Mouse (Mus musculus): ENCODE results near the gene Snx18. TPM values are rescaled to one million over a fixed set of nuclear protein-coding genes. Genes with fewer than 3 reads are reported as not detected.

Snx18 gene
- total RNA-seq, 2 experiments from 2014 or later, result 22.6 to 23.6 TPM

DNA sequence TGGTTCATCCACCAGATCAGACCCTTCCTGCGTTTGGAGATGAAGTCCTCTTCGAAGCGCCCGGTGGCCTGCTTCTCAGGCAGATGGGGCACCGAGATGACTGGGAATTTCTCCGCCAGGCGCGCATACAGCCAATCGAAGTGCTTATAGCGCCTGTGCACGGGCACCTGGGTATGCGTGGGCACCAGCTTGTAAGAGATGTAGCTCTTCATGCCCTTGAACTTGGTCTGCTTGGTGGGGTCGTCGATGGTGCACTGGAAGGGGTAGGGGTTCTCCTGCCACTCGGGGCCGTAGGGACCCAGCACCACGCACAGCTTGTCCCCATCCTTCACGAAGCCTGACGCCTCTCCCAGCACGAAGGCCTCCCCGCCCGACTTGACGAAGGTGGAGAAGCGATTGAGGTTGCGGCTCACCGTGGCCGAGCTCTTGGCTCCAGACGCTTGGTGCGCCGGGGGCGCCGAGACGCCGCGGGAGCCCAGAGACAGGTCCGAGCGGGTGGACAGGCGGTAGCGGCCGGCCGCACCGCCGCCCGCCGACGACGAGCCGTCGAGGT, 950 bp downstream of the Snx18 start:
- DNase-seq (ENCODE audit: low spot score), result no peak
- intact Hi-C loops (cut with DNase I), result loop anchor here (5.0 kb wide), 5 partner anchors 45 to 350 kb away; no protein-coding TSS in a partner anchor

DNA sequence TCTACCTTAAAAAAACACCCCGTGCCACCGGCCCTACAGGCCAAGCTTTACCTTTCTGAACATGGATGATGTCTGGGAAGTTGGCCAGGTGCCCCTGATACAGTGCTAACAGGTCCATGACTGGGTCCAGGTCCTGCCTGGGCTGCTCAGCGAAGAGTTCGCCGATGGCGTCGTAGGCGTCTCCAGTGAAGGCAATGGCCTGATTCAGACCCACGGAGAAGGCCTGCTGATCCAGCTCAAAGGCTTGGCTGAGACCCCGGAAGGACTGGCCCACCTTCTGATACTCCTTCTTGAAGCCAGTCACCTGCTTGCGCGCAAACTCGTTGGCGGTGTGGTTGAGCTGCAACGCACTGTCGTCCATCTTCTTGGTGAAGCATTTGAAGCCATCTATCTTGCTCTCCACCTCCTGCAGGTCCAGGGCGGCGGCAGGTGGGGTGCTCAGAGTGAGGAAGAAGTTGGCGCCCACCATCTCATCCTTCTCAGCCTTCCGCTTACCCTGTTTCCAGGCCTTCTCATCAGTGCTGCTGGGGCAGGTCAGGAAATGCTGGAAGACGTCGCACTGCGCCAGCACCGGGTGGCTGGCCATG, 1.5 kb downstream of the Snx18 start:
- no peak for DNase-seq (ENCODE audit: low spot score)
- intact Hi-C loops (cut with DNase I), result loop anchor here (5.0 kb wide), 5 partner anchors 45 to 350 kb away; no protein-coding TSS in a partner anchor

DNA sequence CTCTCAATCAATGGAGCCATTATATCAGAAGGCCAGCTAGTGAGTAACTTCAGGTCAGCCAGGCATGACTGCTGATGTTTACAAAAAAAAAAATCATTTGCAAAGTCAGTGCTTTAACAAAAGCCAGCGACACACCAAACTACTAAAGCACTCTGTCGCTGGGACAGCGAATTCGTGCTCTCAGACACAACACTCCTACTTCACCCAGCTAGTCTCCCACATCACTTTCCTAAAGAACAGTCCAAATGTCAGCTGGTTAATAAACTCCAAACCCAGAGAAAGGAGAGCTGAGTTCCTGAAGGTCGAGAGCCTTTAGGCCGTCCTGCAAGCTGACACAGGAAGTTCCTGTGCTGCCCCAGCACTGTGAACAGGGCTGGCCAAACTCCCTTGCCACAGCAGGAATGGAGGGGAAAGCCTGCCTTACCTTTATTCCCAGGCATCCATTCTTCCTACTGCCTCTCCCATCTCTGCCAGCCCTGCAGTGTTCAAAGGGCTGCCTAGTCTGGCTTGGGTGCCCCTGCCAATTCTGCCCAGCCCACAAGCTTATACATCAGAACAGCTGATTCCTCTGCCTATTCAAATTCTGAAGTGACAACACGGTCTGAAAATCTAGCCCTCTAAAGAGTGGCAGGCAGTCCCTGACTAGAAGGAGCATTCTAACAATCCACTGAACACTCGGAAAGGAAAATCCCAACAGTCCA, 2.2 kb downstream of the Snx18 start:
- intact Hi-C loops (cut with DNase I), result loop anchor here (5.0 kb wide), 5 partner anchors 44 to 349 kb away; no protein-coding TSS in a partner anchor
- DNase-seq (ENCODE audit: low spot score), result no peak

DNA sequence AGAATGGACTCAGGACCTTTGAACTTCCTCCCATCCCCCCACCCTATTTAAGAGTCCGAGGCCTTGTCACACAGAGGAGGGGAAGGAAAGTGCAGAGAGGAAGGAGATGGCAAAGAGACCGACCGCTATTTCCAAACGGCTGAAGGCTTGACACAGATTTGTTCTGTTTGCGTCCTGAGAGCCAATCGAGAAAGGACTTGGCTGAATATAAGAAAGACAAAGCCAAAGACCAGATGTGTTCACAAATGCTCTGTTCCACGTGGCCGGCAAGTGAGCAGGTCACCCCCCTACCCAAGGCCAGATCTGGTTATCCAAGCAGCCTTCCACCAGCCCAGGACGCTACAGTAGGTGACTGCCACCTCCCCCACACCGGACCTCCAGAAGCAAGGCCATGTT, 2.8 kb downstream of the Snx18 start:
- intact Hi-C loops (cut with DNase I), result loop anchor here (5.0 kb wide), 5 partner anchors 43 to 348 kb away; no protein-coding TSS in a partner anchor
- no peak for DNase-seq (ENCODE audit: low spot score)

DNA sequence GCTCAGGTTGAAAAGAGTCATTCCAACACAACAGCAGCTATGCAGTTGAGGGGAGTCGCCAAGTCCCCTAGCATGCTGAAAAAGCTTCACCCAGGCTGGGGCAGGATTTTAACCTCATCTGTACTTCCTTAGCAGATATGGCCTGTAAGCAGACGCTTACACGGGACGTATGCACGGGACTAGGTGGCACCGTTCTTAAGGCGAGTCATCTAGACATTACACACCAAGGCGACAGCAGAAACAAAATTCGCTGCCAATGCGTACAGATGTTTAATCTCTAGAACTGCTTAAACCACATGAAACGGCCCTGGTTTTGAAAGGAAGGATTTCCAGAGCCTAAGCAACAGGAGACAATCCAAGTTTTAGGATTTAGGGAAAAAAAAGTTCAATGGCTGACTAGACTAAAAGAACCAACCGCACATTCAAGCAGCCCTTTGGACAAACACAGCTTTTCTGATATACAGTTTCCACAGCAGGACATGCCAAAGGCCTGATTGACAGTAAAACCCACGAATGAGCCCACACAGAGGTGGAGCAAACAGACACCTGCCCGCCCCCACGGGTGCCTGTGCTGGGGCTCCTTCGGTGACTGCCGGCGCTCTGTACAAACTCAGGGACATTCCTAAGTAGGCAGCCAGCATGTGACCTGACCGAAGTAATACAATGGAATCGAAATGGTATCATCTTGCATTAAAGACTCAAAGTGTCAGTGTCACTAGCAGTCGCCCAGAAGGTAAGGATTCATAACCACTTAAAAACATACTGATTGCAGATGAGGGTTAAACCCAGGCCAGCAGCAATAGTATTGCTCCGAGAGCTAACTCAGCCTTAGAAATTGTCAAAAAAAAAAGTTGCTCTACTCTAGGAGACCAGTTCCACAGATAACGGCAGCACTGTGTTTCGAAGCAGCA, 3.5 kb downstream of the Snx18 start:
- intact Hi-C loops (cut with DNase I), result loop anchor here (5.0 kb wide), 5 partner anchors 43 to 348 kb away; no protein-coding TSS in a partner anchor
- DNase-seq (ENCODE audit: low spot score), result peak; percentile 77

DNA sequence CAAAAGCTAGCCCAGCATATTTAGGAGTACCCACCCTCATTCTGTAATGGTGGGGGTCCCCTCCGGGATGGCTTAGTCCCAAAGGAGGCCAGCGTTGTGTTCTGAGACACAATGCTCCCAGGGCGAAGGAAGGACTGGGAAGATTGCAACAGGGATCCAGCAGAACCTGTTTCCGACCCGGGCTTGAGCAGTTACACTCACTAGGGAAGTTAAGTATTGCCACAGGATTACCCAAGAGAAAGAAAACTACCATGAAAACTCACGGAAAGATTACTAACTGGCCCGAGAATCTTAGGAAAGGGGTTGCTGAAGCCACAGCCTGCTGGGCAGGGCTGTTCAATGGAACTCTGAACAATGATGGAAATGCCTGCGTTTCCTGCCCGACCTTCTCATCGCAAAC, 4.5 kb downstream of the Snx18 start:
- intact Hi-C loops (cut with DNase I), result no loop called here
- DNase-seq (ENCODE audit: low spot score), result no peak

DNA sequence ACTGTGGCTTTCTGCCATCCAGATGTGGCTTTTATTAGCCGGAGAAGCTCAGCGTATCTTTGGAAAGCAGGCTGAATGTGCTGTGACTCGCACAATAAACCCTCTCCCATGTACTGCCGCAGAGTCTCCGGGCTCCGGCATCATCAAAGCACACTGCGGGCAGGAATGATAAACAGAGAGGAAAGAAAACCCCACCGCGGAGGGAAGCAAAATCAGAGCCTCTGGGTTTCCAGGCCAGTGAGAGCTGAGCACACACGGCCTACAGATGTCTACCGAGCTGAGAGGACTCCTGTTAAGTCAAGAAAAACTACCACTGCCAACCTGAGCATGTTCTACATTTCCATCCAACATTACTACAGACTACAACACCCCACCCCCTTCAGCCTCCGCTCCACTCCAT, 5.0 kb downstream of the Snx18 start:
- intact Hi-C loops (cut with DNase I), result no loop called here
- DNase-seq (ENCODE audit: low spot score), result no peak

DNA sequence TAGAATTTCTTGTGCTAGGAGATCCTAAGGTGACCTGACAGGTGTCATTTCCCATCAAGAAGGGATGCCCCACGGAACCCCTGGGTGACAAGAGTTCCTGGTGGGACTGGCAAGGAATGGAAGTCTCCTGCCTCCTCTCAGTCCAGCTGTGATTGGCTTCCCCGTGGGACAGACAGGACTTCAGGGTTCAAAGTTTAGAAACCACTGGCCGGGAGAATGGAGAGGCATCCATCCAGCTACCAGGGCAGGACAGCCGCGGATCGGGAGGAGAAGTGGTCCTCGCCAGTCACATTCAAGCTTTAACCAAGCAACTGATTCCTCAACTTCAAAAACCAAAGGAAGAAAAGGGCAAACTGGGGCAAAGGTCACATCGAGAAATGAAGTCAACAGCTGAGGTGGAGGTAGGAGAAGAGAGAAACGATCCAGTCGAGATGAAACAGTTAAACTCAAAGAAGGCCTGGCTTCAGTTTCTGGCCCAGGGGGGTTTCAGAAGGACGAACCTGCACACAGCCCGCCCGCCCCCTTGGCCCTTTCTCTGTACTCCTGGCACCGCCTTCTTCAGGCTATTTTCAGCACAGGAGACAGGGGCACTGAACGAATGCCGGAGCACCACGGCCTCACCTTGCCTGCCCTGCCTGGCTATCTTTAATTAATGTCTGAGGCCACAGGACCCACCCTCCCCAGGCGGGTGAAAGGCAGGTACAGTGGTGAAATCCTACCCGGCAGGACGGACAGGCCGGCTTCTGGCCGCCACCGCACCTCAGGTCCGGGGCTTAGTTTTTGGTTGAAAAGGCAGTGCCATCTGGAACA, 6.0 kb downstream of the Snx18 start:
- intact Hi-C loops (cut with DNase I), result no loop called here
- DNase-seq (ENCODE audit: low spot score), result no peak

DNA sequence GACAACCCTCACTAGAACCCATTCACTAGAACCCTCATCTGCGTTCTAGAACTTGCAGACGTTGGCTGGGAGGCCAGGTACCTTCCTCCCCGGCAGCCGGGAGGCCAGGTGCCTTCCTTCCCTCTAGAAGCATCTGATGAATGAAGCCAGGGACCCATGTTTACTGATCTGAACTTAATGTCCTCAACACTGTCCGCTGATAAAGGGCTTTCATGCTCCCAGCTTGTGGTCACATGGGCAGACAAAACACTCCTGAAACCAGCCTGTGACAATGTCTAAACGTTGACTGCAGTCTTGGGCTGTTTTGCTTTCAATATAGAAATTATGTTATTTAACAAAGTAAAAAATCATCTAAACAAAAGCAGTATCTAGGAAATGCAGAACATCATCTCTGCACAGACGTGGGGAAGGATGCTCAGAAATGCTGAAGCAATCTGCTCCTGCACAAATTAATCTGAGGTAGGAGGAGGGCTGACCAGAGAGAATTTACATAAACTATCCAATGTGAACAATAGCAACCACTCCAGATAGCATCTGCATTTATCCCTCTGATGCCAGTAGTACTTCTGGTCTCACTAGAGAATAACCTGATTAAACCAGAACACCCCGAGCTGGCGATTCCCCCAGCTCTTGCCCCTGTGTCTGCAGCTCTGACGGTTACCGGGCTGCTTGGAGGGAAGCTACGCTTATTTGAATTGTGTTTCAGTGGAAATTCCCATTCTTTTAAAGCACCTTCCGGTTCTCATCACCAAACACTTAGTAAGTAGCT, 7.4 kb downstream of the Snx18 start:
- DNase-seq (ENCODE audit: low spot score), result no peak
- intact Hi-C loops (cut with DNase I), result no loop called here

DNA sequence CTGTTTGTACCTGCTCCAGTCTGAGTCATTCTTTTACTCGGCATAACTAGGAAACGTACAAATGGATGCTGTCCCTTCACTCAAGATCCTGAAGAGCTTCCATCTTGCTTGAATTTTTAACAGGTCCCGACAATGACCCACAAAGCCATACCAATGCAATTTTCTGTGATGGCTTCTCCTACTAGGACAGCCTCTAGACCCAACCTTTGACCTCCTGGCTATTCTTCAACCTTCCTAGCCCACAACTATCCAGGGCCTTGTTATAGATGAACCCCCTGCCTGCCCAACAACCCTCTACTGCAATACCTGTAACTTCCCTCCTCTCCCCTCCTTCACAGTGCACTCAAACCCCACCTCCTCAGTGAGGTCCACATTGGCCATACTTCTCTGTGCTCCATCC, 8.9 kb downstream of the Snx18 start:
- no peak for DNase-seq (ENCODE audit: low spot score)
- intact Hi-C loops (cut with DNase I), result no loop called here

DNA sequence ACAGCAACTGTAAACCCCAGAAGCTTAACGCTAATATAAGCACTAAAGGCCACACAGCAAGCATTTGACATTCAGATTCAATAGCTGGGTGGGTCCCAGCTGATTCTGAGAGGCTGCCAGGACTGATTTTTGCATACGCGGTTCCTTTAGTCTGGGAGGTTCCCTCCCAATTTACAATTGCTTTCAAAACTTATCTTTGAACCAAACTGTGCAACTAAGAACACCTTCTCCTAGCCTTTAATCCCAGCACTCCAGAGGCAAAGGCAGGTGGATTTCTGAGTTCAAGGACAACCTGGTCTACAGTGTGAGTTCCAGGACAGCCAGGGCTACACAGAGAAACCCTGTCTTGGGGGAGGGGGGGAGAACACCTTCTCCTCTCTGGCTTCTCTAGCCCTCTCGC, 10.5 kb downstream of the Snx18 start:
- intact Hi-C loops (cut with DNase I), result no loop called here
- DNase-seq (ENCODE audit: low spot score), result no peak

DNA sequence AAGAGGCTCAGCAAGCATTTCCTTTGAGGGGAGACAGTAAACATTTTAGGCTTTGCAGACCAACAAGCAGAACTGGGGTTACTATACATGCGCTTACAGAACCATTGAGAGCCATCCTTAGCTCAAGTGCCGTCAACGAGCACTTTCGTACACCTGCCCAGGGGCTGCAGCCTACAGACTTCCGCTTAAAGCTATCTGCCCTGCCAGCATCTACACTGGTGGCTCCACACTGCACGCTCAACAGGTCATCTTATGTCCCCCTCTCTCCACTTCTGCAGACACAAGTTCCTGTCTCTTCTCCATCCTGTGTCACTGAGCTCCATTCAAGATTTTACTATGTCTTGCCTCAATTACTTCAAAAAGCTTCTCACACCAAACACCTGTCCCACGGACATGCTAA, 11.0 kb downstream of the Snx18 start:
- no peak for DNase-seq (ENCODE audit: low spot score)

DNA sequence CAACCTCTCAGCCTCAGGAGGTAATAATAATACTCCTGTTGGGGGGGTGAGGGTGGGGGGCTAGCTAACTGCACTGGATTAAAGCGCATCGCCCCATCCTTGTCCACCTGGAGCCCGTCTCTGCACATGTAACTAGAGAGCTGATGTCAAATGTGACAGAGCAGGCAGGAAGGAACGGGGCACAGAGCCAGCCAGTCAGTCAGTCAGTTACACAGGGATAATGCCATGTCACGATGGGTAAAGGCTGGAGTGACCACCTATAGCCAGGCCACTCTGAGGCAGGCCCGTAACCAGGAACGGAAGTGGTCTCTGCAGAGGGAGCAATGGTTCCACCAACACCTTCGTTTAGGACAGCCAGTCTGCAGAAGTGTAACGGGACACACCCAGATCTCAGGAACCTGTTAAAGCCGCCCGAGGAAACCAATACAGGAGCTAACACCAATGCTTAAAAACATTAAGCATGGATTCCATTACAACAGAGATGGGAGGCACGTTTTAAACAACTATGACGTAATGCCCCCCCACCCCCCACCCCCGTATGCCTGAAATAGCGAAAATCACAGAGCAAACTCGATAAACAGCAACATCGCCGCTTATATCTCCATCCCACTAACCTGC, 11.5 kb downstream of the Snx18 start:
- no peak for DNase-seq (ENCODE audit: low spot score)
- intact Hi-C loops (cut with DNase I), result no loop called here

More for the DNA sequence above, 11.0 kb downstream of the Snx18 start:
- intact Hi-C loops (cut with DNase I), result no loop called here

DNA sequence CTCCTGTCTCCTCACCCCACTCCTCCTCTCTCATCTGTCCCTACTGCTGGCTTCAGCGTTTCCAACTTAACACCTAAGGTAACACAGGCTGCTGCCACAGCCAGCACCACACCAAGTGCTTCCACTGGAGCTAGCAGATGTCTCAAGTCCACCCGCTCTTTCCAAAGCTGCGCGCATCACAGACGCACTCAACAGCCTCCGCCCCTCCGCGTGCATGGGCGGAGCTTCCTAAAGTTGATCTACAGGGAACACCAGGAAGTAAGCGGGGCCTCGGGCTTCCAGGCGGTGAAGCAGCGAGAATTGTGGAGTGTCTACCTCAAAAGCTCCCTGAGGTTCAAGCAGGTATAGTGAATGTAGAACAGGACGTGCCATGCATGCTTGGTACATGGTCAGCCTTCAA, 12.2 kb downstream of the Snx18 start:
- no peak for DNase-seq (ENCODE audit: low spot score)
- intact Hi-C loops (cut with DNase I), result no loop called here

DNA sequence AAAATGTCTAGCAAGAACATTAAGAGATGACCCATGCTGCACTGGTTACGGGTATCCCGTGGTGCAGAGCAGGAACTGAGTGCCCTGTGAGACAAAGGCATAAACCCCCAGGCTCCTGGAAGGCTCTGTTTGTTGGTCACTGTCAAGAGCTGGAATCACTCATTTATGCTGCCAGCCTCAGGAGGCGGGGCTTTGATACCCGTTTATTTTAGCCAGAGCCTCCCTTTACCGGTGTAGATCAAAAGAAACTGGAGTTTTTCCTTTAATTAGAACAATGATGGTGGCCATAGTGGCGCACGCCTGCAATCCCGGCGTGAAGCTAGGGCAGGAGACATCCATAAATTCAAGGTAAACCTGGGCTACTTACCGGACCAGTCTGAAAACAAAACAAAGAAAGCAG, 12.7 kb downstream of the Snx18 start:
- intact Hi-C loops (cut with DNase I), result no loop called here
- DNase-seq (ENCODE audit: low spot score), result no peak

DNA sequence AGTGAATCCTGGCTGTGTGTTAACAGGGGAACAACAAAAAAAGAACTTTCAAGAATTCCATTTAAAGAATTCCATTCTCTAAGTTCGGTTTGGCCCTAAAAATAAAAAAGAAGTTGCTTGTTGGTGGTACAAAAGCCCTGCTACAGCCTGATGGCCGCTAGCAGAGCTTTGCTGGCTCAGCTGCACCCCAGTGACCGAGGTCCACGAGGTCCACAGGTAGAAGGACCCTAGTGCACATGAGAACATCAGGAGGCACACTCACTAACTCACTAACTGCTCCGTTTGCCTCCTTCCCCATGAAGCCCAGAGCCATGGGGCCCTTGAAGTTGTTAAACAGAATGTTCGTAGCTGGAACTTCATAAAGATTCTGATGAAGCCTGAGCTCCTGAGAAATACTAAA, 14.0 kb downstream of the Snx18 start:
- no peak for DNase-seq (ENCODE audit: low spot score)

DNA sequence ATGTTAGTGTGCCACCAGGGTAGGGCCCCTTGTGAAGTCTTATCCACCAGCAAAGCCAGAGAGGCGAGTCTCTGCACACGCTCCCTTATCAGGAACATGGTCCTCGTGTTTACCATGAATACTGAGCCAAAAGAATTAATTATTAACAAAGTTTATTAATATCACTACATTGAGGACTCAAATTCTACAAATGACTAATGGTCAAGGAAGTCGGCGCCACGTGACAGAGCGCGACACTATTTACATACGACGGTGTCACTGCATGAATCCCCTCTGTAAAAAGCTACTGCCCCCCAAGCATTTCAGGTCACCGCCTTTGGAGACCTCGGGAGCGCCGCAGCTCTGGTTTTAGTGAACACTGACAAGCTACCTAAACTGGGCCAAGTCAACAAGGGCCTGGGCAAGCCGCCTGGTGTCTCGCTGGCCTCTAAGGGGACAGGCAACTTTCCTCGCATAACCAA, 15.5 kb downstream of the Snx18 start:
- no peak for DNase-seq (ENCODE audit: low spot score)
- intact Hi-C loops (cut with DNase I), result no loop called here

More for the DNA sequence above, 14.0 kb downstream of the Snx18 start:
- intact Hi-C loops (cut with DNase I), result no loop called here

Data from heart, postnatal 25 days (tissue).